Mouse (Mus musculus): ENCODE data around the gene Gm12830. TPM values are rescaled to one million over a fixed set of nuclear protein-coding genes. Genes with fewer than 3 reads are reported as not detected.
A peak's percentile ranks its signal among the peaks of the same experiment; 100 is the strongest.

Gm12830 gene
- polyA plus RNA-seq (2011; ENCODE audit: insufficient read depth, insufficient read length, low read depth, missing spikeins): not detected in 2 replicates

DNA sequence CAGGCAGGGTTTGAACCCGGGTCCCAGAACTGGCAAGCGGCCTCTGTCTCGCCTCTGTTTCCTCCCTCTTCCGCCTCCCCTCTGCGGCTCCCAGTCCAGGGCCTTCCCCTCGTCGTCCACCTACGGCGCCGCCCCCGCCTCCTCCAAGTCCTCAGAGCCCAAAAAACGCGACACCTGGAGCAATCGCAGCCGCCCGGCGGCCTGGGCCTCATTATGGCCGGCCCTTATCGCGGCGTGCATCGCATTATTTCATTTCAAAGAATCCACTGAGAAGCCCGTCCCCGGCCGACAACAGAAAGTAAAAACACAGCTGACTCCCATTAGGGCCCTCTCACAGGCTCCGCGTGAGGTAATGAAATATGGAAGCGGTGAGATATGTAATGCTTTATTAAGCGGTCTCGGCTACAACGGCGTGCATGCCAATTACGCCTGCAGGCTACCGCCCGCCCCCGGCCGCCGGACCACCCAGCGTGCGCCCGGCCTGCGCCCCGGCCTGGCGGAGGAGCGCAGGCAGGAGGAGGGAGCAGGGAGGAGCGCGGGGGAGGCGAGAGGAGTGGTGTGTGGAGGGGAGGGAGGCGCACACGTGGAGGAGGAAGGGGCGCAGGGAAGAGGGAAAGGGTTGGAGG lies at the start of gene Gm12830:
TSS of gene Gm12830 (plus strand) at position 156 of the 626 bp plus-strand sequence.
- TF ChIP-seq EP300 (IDR thresholded peaks at IDR 0.05; ENCODE audit: insufficient read depth, low read depth, low read length): no peak
- TF ChIP-seq CTCF (IDR thresholded peaks at IDR 0.05; ENCODE audit: low read depth, low read length): no peak
- no peak for TF ChIP-seq POLR2A (IDR thresholded peaks at IDR 0.05; ENCODE audit: insufficient read depth, low read length)
- H3K9ac ChIP-seq (ENCODE audit: low read depth, poor library complexity, severe bottlenecking): peak within 1 kb of the TSS; percentile 24; the same call in 1 of the 2 replicates
- H3K9me3 ChIP-seq (replicated peaks; ENCODE audit: control insufficient read depth, insufficient read depth, low read length, poor library complexity, severe bottlenecking): no peaks in the 10 kb centered on the region
- H3K4me1 ChIP-seq (ENCODE audit: control insufficient read depth, insufficient read depth, low read length): no peaks in the 10 kb centered on the region
- H3K36me3 ChIP-seq (ENCODE audit: control insufficient read depth, insufficient read depth, low read length, poor library complexity, severe bottlenecking): no peaks in the 10 kb centered on the region
- no peaks in the 10 kb centered on the region for H3K27me3 ChIP-seq (ENCODE audit: control insufficient read depth, insufficient read depth, low read length, poor library complexity, severe bottlenecking)
- no peak within 1 kb of the TSS for H3K27ac ChIP-seq (ENCODE audit: insufficient read depth, low read length)
- H3K4me3 ChIP-seq (ENCODE audit: low read depth, low read length): peak within 1 kb of the TSS; percentile 34

DNA sequence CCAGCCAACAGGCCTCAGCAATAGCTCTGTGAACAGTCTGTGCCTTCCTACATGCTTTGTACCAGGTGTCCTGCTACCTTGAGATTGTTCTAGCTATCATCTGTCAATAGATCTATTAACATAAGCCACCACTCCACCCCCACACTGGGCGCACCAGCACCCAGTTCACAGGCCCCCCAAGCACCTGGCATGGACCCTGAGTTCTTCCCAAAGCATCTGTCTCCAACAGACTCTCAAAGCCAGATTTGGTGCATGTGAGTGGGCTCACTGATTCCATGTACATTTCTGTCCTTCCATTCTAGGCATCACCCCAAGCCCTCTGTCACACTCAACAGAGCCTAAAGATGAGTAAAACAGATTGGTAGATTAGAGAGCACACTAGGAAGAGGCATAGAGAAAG lies 48.2 kb upstream of the Gm12830 start:
- no peaks in the 10 kb centered on the region for H3K4me1 ChIP-seq (ENCODE audit: control insufficient read depth, insufficient read depth, low read length)
- no peak overlapping the region for H3K4me3 ChIP-seq (ENCODE audit: low read depth, low read length)
- H3K36me3 ChIP-seq (ENCODE audit: control insufficient read depth, insufficient read depth, low read length, poor library complexity, severe bottlenecking): no peaks in the 10 kb centered on the region
- H3K27ac ChIP-seq (ENCODE audit: insufficient read depth, low read length): no peak overlapping the region
- no peak for TF ChIP-seq CTCF (IDR thresholded peaks at IDR 0.05; ENCODE audit: low read depth, low read length)
- TF ChIP-seq EP300 (IDR thresholded peaks at IDR 0.05; ENCODE audit: insufficient read depth, low read depth, low read length): no peak
- no peak for TF ChIP-seq POLR2A (IDR thresholded peaks at IDR 0.05; ENCODE audit: insufficient read depth, low read length)
- H3K9me3 ChIP-seq (replicated peaks; ENCODE audit: control insufficient read depth, insufficient read depth, low read length, poor library complexity, severe bottlenecking): no peaks in the 10 kb centered on the region
- no peak overlapping the region for H3K9ac ChIP-seq (ENCODE audit: low read depth, poor library complexity, severe bottlenecking)
- H3K27me3 ChIP-seq (ENCODE audit: control insufficient read depth, insufficient read depth, low read length, poor library complexity, severe bottlenecking): no peaks in the 10 kb centered on the region

DNA sequence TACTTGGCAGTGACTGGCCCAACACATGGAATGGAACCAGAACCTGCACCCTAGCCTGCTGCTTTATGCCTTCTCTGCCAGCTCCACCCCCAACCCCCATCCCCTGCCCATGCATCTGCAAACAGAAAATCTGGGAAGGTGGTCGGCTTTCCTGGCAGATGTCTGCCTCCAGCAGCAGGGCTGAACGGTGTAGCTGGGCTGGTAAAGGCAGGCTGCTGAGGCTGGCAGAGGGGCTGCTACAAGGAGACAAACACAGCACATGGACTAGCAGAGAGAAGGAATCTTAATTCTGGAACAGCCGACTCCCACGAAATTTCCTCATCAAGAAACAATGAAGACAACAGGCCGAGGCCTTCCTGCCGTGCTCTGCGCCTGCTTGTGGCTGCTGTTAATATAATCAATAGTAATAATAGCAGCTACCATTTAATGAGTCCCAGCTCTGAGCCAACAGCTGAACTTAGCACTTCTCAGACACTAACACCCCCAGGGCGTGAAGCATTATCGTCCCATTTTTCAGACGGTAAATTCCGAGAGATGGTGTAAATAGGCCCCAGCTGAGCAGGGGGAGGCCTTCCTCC lies 43.8 kb upstream of the Gm12830 start:
- Histone ChIP-seq H3K9me3 (replicated peaks; ENCODE audit: control insufficient read depth, insufficient read depth, low read length, poor library complexity, severe bottlenecking) (no peaks in the 10 kb centered on the region), H3K36me3 (ENCODE audit: control insufficient read depth, insufficient read depth, low read length, poor library complexity, severe bottlenecking) (no peaks in the 10 kb centered on the region), H3K4me3 (ENCODE audit: low read depth, low read length) (no peak overlapping the region), H3K27ac (ENCODE audit: insufficient read depth, low read length) (no peak overlapping the region), H3K9ac (ENCODE audit: low read depth, poor library complexity, severe bottlenecking) (no peak overlapping the region), H3K27me3 (ENCODE audit: control insufficient read depth, insufficient read depth, low read length, poor library complexity, severe bottlenecking) (no peaks in the 10 kb centered on the region), H3K4me1 (ENCODE audit: control insufficient read depth, insufficient read depth, low read length) (no peaks in the 10 kb centered on the region)
- TF ChIP-seq EP300 (IDR thresholded peaks at IDR 0.05; ENCODE audit: insufficient read depth, low read depth, low read length): no peak
- TF ChIP-seq CTCF (IDR thresholded peaks at IDR 0.05; ENCODE audit: low read depth, low read length): no peak
- TF ChIP-seq POLR2A (IDR thresholded peaks at IDR 0.05; ENCODE audit: insufficient read depth, low read length): no peak

DNA sequence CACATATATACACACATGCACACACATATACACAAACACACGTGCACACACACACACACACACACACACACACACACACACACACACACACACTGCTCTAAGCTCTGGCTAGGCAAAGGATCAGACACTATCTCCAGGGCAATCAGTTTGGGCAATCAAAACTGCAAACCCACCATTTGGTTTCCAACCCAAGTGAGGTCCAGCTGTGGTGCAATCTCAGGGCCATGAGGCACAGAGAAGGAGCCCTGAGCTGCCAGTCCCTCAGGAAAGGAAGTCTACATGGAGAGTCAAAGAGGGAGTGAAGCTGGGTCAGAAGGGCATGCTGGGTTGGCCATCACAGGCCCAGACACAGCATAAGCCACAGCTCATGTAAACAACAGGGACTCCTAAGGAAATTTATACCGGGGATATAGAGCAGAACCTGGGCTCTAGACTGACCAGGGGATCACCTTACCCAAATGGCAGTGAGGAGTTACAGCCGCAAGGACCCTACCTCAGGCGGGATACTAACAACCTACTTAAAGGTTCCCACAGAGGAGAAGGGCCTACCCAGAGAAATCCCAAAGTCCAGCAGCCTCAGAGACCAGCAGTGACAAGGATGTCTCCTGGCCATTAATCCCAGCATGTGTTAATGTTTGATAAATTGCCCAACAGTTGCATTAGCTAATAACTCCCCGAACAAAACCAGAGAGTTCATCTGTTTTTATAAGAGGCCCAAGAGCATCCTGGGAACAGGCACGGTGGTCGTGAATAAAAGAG lies 42.6 kb upstream of the Gm12830 start:
- TF ChIP-seq EP300 (IDR thresholded peaks at IDR 0.05; ENCODE audit: insufficient read depth, low read depth, low read length) (no peak), CTCF (IDR thresholded peaks at IDR 0.05; ENCODE audit: low read depth, low read length) (no peak), POLR2A (IDR thresholded peaks at IDR 0.05; ENCODE audit: insufficient read depth, low read length) (no peak)
- Histone ChIP-seq H3K27ac (ENCODE audit: insufficient read depth, low read length) (no peak overlapping the region), H3K4me3 (ENCODE audit: low read depth, low read length) (no peak overlapping the region), H3K9me3 (replicated peaks; ENCODE audit: control insufficient read depth, insufficient read depth, low read length, poor library complexity, severe bottlenecking) (no peaks in the 10 kb centered on the region), H3K9ac (ENCODE audit: low read depth, poor library complexity, severe bottlenecking) (no peak overlapping the region), H3K27me3 (ENCODE audit: control insufficient read depth, insufficient read depth, low read length, poor library complexity, severe bottlenecking) (no peaks in the 10 kb centered on the region), H3K36me3 (ENCODE audit: control insufficient read depth, insufficient read depth, low read length, poor library complexity, severe bottlenecking) (no peaks in the 10 kb centered on the region), H3K4me1 (ENCODE audit: control insufficient read depth, insufficient read depth, low read length) (no peaks in the 10 kb centered on the region)

DNA sequence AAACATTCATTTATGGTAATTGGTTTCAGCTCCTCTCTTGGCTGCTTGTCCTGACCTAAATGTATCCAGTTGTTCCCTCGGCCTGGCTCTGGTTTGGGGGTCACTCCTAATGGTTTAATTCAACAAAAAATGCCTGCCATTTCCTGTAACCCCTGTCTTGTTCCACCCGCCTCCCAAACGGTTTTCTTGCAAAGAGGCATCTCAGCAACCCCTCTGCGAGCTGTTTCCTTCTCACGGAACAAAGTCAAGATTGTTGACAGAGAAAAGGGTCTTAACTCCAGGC lies 42.1 kb upstream of the Gm12830 start:
- H3K27ac ChIP-seq (ENCODE audit: insufficient read depth, low read length): no peak overlapping the region
- H3K9me3 ChIP-seq (replicated peaks; ENCODE audit: control insufficient read depth, insufficient read depth, low read length, poor library complexity, severe bottlenecking): no peaks in the 10 kb centered on the region
- no peaks in the 10 kb centered on the region for H3K36me3 ChIP-seq (ENCODE audit: control insufficient read depth, insufficient read depth, low read length, poor library complexity, severe bottlenecking)
- H3K4me1 ChIP-seq (ENCODE audit: control insufficient read depth, insufficient read depth, low read length): no peaks in the 10 kb centered on the region
- H3K27me3 ChIP-seq (ENCODE audit: control insufficient read depth, insufficient read depth, low read length, poor library complexity, severe bottlenecking): no peaks in the 10 kb centered on the region
- no peak overlapping the region for H3K4me3 ChIP-seq (ENCODE audit: low read depth, low read length)
- no peak for TF ChIP-seq POLR2A (IDR thresholded peaks at IDR 0.05; ENCODE audit: insufficient read depth, low read length)
- no peak for TF ChIP-seq EP300 (IDR thresholded peaks at IDR 0.05; ENCODE audit: insufficient read depth, low read depth, low read length)
- TF ChIP-seq CTCF (IDR thresholded peaks at IDR 0.05; ENCODE audit: low read depth, low read length): no peak
- H3K9ac ChIP-seq (ENCODE audit: low read depth, poor library complexity, severe bottlenecking): no peak overlapping the region

Measured in ES-Bruce4 (cell line).